Mouse (Mus musculus) embryo, embryonic 10 days (tissue): ENCODE measurements around the gene Pbx3.

ENCODE experiments used
- DNase-seq: peaks from one replicate; pipeline ENCODE4 v3.0.0-alpha.2; 2015; ENCODE audit warnings: low spot score

Pbx3 gene

DNA sequence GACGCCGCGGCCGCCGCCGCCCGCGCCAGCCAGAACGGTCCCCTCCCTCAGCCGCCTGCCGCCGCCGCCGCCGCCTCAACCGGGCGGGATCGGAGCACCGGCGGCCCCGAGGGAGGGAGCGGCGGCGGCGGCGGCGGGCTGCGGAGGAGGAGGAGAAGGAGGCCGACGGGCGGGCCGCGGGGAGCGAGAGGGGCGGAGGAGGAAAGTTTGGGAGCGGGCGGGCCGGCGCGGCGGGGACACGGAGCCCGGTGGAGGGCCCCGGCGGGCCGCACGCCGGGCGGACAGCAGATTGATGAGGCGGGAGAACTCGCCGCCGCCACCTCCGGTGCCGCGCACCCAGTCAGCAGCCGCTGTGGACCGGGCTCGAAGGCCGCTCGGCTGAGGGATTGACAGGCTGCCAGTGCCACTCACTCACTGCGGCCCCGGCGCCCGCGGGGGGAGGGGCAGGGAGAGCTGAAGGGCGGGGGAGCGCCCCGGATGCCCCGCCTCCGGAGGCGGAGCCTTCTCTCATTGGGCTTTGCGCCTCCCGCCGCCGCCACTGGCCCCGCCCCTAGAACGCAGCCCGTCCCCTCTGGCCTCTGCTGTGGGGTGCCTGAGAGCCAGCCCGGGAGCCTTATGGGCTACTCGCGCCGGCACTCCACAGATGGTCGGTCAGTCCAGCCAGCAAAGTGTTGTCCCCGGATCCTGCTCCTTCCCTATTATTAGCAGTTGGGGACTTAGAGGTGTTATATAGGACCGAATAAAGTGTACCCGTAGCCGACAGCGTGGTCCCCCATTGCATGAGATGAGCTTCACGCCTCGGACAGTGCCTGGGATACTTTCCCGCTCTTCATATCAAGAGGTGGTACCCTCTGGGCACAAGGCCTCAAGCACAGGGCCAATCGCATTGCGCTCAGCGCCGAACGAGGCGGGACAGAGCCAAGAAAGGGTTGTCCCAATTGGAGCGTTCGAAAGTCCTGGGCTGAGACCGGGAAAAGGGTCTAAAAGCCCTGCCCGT lies at the start of gene Pbx3:
Gene Pbx3 (minus strand): TSS at position 838 of the 997 bp plus-strand sequence.
- peak; percentile 98 for DNase-seq

DNA sequence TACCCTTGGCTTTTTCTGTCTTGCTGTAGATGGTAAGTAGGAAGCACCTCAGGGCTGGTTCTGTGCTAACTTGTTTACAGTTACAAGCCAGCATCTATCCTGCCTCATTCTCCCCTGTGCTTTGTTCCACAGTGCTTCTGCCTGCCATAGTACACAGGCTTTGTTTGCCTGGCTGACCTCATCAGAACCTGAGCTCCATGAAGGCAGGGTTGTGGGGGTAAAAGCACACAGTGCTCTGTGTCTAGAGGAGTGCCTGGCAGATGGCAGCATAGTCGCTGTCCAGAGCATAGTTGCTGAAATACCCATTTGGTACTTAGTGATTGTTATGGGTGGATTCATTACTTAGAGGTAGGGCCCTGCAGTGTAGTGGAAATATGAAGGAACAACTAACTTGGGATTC lies 47.3 kb upstream of the Pbx3 start:
- DNase-seq, result no peak

DNA sequence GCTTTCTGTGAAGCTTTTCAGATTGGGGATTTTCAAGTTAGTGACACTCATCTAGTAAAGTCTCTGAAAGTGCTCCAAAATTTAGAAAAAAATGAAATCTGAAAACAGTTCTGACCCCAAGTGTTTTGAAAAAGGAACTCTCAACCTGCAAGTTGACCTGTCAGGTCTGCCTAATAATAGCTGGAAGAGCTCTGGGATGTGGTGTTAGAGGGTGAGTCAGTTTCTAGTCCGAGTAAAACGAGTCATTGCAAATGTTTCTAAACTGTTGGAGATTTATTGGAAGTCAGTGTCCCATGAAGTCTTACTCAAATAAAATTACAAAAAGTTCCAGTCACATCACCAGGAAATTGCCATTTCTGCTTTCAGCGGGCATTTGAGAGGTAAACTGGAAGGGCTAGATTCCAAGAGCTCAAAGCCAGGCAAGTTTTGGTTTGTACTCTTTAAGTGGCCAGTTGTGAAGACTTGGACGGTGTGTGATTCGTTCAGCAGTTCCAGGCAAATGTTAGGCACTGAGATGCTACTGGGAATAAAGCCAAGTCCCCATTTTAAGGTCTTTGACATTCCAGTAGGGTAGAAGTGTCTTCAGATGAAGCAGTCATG lies 36.9 kb upstream of the Pbx3 start:
- DNase-seq, result no peak

DNA sequence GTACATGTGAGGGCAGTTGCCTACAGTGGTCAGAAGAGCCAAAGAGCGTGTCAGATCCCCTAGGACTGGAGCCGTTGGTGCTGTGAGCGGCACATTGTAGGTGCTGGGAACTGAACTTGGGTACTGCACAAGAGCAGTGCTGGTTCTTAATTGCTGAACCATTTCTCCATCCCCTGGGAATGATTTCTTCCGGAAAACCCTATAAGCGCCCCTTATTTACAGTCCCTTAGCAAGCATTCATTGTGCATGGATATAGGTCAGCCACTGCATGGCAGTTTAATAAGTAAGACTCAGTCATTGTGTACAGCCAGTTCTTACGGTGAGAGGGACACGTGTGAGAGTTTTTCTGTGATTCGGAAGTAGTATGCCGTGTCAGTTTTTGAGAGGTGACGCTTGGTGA lies 35.4 kb upstream of the Pbx3 start:
- no peak for DNase-seq

DNA sequence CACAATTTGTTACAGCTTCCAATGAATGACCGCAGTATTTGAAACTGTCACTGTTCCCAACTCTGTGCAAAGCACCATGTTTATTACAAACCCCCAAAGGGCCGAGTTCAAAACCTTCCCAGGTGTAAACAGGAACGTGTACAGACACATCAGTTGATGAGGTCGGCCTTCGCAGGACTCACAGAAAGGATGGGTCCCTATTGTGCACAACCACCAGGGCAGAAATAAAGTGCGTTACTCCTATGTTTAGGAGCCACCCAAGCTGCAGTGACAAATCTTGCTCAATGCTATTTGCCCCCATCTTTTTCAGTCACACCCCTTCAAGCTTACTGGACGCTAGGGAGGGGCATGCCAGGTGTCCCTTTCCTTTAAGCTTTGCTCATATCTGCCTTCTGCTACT lies 34.7 kb upstream of the Pbx3 start:
- no peak for DNase-seq

DNA sequence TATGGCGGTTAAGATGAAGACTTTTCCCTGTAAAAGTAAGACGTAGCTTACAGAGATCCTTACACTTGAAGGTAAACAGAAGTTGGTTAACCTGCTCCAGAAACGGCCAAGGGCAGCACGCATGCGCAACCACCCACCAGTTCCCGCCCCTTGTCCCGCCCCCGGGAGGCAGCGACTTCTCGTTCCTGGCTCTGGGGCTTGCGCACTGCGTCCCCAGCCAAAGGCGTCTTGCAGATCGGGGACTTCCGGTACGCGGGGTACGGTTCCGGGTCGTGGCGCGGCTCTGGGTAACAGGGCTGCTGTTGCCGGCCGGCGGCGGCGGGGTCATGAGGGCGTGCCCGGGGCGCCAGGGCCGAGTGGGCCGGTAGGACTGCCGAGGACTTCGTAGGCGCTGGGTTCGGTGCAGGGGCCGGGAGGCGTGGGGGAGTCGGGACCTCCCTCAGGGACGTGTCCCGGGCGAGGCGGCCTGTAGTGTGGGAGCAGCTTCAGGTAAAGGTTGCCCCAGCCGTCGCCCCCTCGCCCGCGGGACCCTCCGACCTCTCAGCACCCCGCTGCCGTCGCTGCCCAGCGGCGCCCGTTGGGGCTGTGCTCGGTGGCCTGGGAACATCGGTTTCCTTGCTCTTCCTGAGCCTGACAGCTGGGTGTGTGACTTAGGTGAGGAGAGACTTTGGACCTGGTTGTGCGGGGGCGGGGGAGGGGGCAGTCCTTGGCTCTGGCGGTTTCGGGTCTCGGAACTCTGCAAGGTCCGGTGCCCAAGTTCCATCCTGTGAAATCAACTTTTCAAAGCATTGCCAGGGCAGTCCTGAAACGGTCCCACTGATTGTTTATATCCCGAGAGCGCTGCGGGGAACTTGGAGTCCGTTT lies 33.9 kb upstream of the Pbx3 start, which contains the start of gene Mapkap1:
Gene Mapkap1 (plus strand): TSS at position 171 of the 864 bp plus-strand sequence.
- DNase-seq, result peak; percentile 98

DNA sequence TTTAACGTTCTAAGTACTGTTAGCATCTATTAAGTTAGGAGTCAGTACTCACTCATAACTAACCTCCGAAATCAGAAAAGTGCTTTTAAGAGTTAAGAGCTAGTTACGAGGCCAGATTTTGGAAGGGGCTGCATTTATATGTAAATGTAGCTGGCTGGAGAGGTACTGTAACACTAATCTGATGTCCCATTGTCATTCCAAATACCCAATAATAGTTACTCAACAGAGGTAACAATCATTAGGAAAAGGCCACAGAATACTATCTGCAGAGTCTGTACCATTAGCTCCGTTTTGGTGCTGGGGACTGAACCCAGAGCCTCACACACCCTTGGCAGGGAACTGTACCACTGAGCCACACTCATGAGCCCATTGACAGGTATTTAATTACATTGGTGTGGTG lies 26.6 kb upstream of the Pbx3 start:
- no peak for DNase-seq

DNA sequence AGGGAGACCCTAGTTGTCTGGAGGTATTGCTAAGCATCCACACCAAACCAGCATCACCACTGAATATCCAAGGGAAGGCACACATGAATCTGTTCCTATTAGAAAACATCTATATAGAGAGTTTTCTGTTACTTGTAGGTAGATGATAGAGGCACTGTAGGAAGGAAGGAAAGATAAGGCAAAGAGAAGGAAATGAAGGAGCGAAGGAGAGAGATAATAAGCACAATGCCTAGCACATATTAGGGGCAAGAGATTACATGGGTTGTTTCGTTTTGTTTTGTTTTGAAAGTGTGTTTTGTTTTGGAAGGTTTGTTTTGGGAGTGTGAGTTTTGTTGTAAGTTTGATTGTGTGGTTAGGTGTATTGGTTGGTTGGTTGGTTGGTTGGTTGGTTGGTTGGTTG lies 6.0 kb upstream of the Pbx3 start:
- DNase-seq, result no peak

DNA sequence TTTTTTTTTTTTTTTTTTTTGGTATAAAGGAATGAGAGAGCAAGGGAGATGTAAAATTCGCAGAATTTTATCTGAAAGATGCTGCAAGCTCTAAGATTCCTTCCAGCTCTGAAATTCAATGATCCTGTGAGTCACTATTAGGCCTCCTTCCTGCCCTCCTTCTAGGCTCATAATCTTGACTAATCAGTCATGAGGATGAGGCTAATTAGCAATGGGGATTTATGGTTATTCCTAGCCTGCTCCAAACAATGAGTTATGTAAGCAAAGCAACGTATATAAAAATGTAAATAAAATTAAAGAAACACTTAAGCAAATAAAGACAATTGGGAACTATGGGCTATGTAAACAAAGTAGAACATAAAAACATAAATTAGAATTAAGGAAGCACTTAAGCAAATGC lies 1.4 kb upstream of the Pbx3 start:
- DNase-seq, result no peak

DNA sequence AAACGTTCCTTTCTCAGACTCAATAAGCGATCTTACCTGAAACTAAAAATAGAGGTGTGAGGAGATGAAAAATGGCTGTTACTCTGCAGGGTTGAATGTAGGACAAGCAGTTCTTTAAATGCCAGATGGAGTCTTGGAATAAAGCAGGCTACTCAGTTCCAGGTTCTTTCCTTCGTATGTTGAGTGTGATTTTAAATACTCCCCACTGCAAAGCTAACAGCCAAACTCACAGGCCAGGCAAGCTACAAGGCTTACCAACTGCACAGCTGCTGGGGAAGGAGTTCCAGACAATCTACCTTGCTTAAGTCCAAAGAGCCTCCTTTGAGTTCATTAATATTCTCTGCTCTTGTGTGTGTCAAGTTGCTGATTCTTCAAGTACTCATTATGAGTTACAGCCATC lies 944 bp upstream of the Pbx3 start:
- DNase-seq, result no peak

DNA sequence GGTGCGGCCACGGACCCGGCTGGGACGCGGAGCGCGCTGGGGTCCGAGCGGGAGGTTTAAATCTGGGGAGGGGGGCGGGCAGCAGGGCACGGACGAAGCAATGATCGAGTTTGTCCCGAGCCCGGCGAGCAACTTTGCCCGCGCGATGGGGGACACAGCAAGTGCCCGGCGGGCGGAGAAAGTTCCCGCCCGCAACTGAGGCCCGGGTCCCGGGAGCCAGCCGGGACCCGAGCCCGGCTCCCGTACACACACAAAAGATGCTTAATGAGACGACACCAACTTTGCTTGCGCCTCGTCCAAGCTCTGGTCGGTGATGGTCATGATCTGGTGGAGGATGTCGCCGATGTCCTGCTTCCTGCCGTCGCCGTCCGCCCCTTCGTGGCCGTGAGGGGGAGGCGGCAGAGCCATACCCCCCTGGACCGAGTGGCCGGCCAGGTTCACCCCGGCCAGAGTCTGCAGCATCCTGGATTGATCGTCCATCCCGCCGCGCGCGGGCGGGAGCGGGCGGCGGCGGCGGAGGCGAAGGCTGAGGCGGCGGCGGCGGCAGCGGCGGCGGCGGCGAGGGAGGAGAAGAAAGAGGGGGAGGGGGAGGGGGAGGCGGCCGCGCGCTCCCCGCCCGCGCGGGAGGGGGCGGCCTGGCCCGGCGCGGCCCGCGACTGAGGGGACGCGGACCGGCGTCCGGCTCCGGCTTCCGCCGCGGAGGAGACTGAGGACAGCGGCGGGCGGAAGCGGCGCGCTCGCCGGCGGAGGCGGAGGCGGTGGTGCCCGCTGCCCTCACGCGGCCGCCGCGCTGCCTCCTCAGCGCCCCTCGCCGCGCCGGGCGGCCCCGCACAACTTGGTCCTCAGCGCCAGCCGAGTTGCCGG lies 1.3 kb downstream of the Pbx3 start:
- DNase-seq, result peak; percentile 60

DNA sequence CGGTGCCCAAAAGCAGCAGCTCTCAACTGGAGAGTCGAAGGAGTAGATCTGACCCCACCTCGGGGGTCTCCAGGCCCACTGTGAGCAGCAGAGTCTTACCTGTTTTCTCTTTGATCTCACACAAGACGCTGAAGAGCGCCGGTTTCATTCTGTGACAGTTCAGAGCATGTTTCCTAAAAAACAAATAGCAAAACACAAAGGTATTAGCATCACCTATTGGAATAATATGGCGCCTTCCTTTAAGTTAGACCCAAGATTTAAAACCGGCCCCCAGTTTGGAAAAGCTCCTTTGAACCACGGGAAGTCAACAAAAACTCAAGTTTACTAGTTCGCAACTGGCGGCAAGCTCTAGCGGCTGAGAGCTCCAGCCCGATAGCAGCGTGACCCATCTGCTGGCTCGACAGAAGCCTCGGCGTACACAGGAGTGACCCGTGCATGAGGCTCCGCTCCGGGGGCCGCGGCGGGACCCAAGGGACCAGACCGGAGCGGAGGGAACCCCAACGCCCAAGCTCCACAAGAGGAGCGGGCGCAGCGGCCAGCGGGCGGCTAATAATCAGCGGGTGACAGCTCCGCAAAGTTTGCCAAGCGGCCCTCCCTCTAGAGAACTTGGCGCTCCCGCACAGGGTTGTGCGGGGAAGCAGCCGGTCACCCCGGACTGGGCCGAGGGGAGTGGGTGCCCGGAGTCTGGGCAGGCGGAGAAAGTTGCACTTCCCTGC lies 2.1 kb downstream of the Pbx3 start:
- peak; percentile 53 for DNase-seq

DNA sequence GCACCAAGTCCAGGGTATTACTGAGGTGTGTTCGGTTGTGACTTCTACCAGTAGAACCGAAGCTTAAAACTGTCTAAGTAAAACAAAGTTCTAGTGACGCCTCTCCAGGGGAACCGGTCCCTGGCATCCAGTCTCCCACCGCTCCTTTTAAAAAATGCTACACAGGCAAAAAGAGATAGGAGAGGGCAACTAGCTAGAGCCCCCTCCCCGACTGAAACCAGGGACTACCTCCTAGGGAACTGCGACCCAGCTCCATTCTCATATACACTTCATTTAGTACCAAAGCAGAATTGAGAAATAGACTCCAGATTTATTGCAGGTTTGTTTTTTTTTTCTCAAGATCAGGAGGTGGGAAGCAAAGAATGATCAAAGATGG lies 2.6 kb downstream of the Pbx3 start:
- no peak for DNase-seq

DNA sequence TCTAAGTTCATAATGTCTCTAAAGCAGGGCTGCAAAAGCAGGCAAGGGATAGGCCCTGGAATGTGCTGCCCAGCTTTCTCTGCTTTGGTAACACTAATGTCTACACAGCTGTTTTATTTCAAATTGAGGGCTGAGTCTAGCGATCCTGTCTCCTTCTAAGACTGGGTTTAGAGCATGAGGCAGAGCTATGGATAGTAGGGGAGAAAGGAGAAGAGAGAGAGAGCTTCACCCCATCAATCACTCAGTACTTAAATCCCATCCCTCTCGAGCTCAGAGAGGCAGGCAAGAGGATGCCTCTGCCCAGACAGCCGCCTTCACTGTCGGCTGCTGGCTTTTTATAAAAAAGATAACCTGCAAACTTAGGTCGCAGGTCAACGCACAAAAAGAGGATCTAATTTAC lies 4.5 kb downstream of the Pbx3 start:
- DNase-seq, result peak; percentile 57

DNA sequence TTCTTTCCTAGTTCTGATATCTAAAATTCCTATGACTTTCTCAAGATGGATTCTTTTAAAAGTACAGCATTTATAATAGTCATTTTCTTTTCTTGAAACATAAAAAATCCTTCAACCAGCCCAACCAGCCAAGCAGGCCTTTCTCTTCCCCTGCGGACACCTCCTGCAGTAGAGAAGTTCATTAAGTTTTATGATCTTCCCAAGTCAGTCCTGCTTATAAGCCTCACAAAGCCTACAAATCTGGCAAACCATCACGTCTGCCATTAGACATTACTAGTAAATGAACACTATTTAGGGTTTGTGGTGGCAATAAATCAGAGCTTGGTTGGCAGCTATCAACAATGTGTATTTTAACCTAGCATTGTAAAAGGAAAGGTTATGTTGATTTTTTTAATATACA lies 5.9 kb downstream of the Pbx3 start:
- DNase-seq, result no peak

DNA sequence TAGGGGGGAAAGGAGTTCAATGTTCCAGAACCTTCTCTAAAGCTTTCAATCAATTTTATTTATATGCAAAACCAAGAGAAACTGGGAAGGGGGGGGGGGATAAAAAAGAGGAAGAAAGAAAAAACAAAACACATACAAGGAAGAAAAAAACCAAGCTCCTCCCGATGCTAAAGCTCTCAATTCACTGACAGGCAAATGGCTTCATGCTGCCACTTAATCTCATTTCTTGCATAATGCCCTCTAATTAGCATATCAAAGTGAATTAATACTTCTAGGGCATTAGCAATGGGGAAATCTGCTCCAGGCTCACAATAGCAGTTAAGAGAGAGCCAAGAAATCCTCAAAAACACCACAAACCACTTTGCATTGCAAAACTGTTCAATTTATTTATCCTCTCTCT lies 9.3 kb downstream of the Pbx3 start:
- no peak for DNase-seq

DNA sequence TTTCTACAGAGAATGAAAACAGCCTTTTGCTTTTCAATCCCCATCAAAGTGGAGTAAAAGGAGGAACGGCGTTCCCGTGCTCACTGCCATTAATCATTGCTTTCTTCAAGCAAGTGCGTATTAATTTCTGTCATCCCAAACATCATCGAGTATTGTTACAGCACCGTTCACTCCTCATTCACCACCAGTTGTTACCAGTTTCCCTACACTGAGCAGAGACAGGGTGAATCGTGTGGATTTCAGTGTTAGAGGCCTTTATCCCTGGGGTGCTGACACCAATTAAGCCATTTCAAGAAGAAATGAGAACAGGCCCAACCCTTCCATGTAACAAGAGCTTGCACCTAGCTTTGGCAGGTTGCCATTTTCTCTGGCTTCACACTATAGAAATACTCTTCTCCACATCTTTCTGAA lies 17.1 kb downstream of the Pbx3 start:
- peak; percentile 24 for DNase-seq

DNA sequence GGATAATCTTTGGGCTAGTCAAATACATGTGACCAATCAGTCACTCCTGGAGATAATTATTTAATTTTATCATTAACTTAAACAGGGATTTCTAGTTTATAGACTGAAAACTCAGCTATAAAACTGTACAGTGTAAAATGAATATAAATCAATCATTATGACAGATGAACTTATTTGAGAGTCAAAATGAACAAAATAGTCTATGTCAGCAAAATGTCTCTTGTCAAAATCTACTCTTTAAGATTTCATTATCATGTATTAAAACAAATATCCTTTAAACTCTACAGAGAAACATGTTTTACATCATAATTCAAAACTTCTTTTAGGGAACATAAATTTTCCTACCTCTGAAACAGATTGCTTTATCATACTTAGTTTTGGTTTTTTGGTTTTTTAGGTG lies 20.9 kb downstream of the Pbx3 start:
- DNase-seq, result no peak

DNA sequence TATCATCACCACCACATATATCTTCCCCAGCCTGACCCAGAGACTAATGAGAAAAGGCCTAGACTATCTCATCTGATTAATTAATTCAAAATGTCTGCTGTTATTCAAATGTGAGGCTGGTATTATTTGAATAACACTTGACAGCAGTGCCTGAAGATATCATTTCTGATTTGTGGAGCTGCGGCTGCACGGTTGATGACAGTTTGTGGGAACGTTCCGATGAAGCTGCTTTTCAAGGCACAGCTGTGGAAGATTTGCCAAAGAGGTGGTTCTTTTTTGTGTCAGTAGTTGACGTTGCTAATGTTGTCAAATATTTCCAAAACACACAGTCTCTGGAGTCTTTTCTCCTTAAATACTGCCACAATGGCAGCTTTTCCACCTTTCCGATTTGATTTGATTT lies 25.8 kb downstream of the Pbx3 start:
- DNase-seq, result no peak

DNA sequence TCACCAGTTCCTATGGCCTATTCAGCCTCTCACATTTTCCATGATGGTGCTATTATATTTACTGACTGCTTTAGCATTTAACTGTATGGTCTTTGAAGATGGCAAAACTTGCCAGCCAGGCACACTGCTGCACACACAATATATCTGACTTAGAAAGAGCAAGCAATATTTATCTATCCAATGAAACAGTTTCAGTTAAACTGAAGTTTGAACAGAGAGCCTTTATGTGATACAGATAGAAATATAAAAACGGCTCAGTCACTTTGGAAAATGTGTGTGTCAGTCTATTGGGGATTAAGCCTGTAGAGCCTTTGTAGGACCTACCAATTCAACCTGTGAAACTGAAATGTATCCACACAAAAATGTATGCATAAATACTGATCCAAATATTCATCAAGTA lies 74.3 kb downstream of the Pbx3 start:
- no peak for DNase-seq

DNA sequence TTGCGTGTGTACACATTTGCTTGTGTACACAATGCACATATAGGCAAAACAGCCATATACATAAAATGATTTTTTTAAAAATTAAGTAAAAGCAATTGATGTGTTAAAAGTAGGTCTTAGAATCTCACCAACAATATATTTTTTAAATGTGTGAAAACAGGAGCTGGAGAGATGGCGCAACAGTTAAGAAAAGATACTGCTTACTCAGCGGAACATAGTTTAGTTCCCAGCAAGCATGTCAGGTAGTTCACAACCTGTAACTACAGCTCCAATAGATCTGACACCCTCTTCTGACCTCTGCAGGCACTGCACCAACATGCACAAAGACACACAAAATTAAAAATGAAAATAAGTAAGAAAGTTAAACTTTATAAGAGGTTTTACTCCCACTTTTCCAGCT lies 74.7 kb downstream of the Pbx3 start:
- DNase-seq, result no peak
